Mouse (Mus musculus): ENCODE data around the gene D5Ertd577e.
"Not testable (repeated sequence)": the region's sequence is repeated elsewhere in the genome, so short reads cannot be mapped to it uniquely, and the experiment has no call there.

- TF ChIP-seq CTCF (IDR thresholded peaks at IDR 0.05; ENCODE audit: extremely low read depth, insufficient read depth, insufficient read length, insufficient replicate concordance); POLR2A (IDR thresholded peaks at IDR 0.05; ENCODE audit: low read depth, low read length): not testable (repeated sequence)
Observed at GRCm38 (mm10) chr5:95510458-95510857, 53.9 kb downstream of the D5Ertd577e start, which contains the start of gene Gm3286.
